11 mouse cellular contexts compared by ENCODE assay signal in the genomic region with DNA sequence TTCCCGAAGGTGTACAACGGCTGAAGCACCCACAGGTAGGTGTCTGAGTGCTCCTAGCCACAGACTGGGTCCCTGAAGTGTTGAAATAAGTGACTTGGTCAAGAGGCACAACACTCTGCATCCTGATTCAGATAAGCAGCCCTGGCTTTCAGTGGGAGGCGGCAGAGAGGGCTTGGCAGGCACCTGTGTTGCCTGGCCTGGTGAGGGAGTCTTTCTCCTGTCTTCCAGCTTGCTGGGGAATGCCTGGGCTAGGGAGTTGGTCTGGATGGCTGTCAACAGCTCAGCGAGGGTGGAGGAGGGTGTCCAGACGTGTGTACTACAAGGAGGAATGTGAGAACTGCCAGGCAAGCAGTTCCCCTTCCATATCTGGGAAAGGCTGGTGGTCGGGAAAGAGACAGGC. TPM values are rescaled to one million over a fixed set of nuclear protein-coding genes. Genes with fewer than 3 reads are reported as not detected.
DNase-seq lines count a peak whose midpoint lies in the region; ATAC-seq lines count a peak whose summit lies in the region.
"Had no signal": no experiment of that assay in that cellular context is flagged by ENCODE, and none has a peak within 500 bp of the region (broad histone marks: within the 10 kb centered on the region; RNA-seq: fewer than 3 reads in every experiment).

No protein-coding gene starts in this region.

- H3K36me3 ChIP-seq in heart, embryonic 16.5 days (ENCODE audit: control insufficient read depth, insufficient read depth), result no peaks in the 10 kb centered on the region; the same call in 1 of the 2 replicates
- no peaks in the 10 kb centered on the region for H3K36me3 ChIP-seq in stomach, embryonic 15.5 days
- H3K36me3 ChIP-seq: liver, embryonic 13.5 days; neural tube, embryonic 12.5 days had no signal

- ATAC-seq in heart, embryonic 16.5 days (replicated peaks; ENCODE audit: extremely low read depth, insufficient read depth, low FRiP score), result peak; percentile 88
- no peak for ATAC-seq in stomach, embryonic 15.5 days (ENCODE audit: insufficient read depth, low FRiP score, low read depth)

- DNase-seq in adrenal gland, postnatal 14 days, result peak; percentile 52
- DNase-seq in adrenal gland, postnatal 25 days, result no peak
- peak; percentile 37 for DNase-seq in kidney, postnatal 10 days
- DNase-seq in kidney, adult 8-10 months, result no peak
- no peak for DNase-seq in B cell, adult 2 months
- no peak for DNase-seq in thymus, postnatal 36 days
- DNase-seq: cerebellum, postnatal 25 days; liver, embryonic 13.5 days had no signal

- 0 out of 2 replicates have a peak, but pooled peaks cover 3% of the 10 kb centered on the region for H3K9me3 ChIP-seq in heart, embryonic 16.5 days (replicated peaks; ENCODE audit: control insufficient read depth, low read length)
- no peaks in the 10 kb centered on the region for H3K9me3 ChIP-seq in stomach, embryonic 15.5 days
- H3K9me3 ChIP-seq: liver, embryonic 13.5 days; neural tube, embryonic 12.5 days had no signal

- 20% methylated on average over 6 of the region's 6 CpGs for WGBS in heart, embryonic 16.5 days
- 56% methylated on average over 6 of the region's 6 CpGs for WGBS in stomach, embryonic 15.5 days

- peaks cover 6% of the 10 kb centered on the region; the same call in 1 of the 2 replicates for H3K27me3 ChIP-seq in heart, embryonic 16.5 days (ENCODE audit: control insufficient read depth, insufficient read depth, low read length)
- H3K27me3 ChIP-seq in stomach, embryonic 15.5 days (replicated peaks), result no peaks in the 10 kb centered on the region
- H3K27me3 ChIP-seq: liver, embryonic 13.5 days; neural tube, embryonic 12.5 days had no signal

- peaks cover 40% of the 10 kb centered on the region for H3K4me1 ChIP-seq in heart, embryonic 16.5 days (ENCODE audit: control insufficient read depth, insufficient read depth, low read length)
- peaks cover 28% of the 10 kb centered on the region for H3K4me1 ChIP-seq in stomach, embryonic 15.5 days

- no peak overlapping the region; the same call in 1 of the 2 replicates for H3K4me2 ChIP-seq in heart, embryonic 16.5 days (ENCODE audit: low read depth, low read length)
- no peak overlapping the region for H3K4me2 ChIP-seq in stomach, embryonic 15.5 days
- H3K4me2 ChIP-seq: liver, embryonic 13.5 days; neural tube, embryonic 12.5 days had no signal

- H3K4me3 ChIP-seq in heart, embryonic 16.5 days (ENCODE audit: low read length), result no peak overlapping the region
- H3K4me3 ChIP-seq in stomach, embryonic 15.5 days (replicated peaks), result no peak overlapping the region
- H3K4me3 ChIP-seq: liver, embryonic 13.5 days; neural tube, embryonic 12.5 days had no signal

- no peak overlapping the region for H3K9ac ChIP-seq in heart, embryonic 16.5 days (ENCODE audit: low read length)
- H3K9ac ChIP-seq in stomach, embryonic 15.5 days, result no peak overlapping the region
- H3K9ac ChIP-seq: liver, embryonic 13.5 days; neural tube, embryonic 12.5 days had no signal

- H3K27ac ChIP-seq in heart, embryonic 16.5 days (ENCODE audit: low read length), result peak overlapping the region; percentile 89
- H3K27ac ChIP-seq in stomach, embryonic 15.5 days, result peak overlapping the region; percentile 86; the same call in 1 of the 2 replicates
- H3K27ac ChIP-seq: liver, embryonic 13.5 days; neural tube, embryonic 12.5 days had no signal

RNA-seq across cellular contexts. Expression of a gene that starts 15.0 kb away (rescaled TPM):
- 42.8 and 43.6 TPM in 2 replicates for total RNA-seq in adrenal gland, postnatal 14 days (2021)
- total RNA-seq in adrenal gland, postnatal 25 days (2021), result 48.4 and 50.5 TPM in 2 replicates
- polyA plus RNA-seq in heart, embryonic 16.5 days (2015; fragmentation: Nextera tagmentation; extraction: Ambion mirVana), result 12.4 and 15.7 TPM in 2 replicates
- polyA plus RNA-seq in stomach, embryonic 15.5 days (2015; fragmentation: Nextera tagmentation; extraction: Ambion mirVana), result 16.3 and 18.0 TPM in 2 replicates

Comparison
In these comparisons a context has a peak if more than half of its experiments do, and no peak if none do; other contexts are left out.
1. DNase-seq: peak in adrenal gland, postnatal 14 days (single experiment) and kidney, postnatal 10 days (single experiment); none in adrenal gland, postnatal 25 days (single experiment), kidney, adult 8-10 months (0 of 2), B cell, adult 2 months (0 of 2) and thymus, postnatal 36 days (0 of 2).